Mouse (Mus musculus) induced T-regulatory cell, adult 2 months (primary cell): ENCODE data around the gene 4931428F04Rik.
A peak's percentile ranks its signal among the peaks of the same experiment; 100 is the strongest.
"Not testable (repeated sequence)": the region's sequence is repeated elsewhere in the genome, so short reads cannot be mapped to it uniquely, and the experiment has no call there.

Source experiments
- DNase-seq: peaks from one replicate; pipeline ENCODE4 v3.0.0-alpha.2; 2012; ENCODE audit warnings: low read depth

4931428F04Rik gene

GRCm38 (mm10) chr8:105307670-105308069 lies 18.0 kb upstream of the 4931428F04Rik start:
- DNase-seq = no peak

DNA sequence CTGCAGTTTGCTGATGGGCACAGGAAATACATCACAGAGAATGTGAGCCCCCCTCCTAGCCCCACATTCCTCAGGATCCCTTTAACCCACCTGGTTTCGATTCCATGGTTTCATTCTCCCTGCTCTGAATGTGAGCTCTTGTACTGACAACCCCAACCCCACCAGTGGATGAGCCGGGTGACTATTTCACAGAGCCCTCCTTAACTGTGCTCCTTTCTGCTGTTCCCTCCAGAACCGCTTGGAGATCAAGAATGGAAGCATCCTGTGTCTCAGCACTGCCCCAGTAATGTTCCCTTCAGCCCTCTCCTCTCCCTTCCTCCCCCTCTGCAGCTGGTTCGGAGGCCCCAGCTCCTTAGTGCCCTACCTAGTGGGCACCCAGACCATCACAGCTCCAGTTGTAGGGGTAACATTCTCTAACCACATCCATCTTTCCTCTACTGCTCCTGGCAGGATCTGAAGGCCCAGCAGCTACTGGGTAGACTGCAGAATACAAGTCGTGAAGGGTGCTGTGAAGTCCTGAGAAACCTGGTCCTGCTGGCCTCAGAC lies 16.6 kb upstream of the 4931428F04Rik start:
- no peak for DNase-seq

- DNase-seq = peak; percentile 68
Measured at GRCm38 (mm10) chr8:105305211-105306145, 15.8 kb upstream of the 4931428F04Rik start, which contains the start of gene Elmo3. TSS of gene Elmo3 (plus strand) at chr8:105305601.

- peak; percentile 42 for DNase-seq
Measured at GRCm38 (mm10) chr8:105304325-105305210, 14.9 kb upstream of the 4931428F04Rik start.

DNA sequence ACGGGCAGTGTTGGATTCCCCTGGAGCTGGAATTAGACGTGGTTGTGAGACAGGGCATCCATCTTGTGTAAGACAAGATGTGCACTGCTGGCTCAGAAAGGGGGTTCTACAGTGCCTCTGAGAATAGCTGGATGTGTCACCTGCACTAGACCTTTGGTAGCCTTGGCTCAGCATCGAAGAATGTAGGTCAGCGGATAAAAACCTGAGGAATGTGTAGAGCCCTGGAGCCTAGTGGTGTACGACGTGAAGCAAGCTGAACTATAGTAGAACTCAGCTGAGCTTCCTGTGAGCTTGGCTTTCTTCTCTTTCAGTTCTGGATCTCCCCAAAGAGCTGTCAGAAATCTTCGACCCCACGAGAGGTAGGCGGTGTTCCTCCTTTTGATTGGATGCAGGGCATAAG lies 14.2 kb upstream of the 4931428F04Rik start:
- no peak for DNase-seq

DNA sequence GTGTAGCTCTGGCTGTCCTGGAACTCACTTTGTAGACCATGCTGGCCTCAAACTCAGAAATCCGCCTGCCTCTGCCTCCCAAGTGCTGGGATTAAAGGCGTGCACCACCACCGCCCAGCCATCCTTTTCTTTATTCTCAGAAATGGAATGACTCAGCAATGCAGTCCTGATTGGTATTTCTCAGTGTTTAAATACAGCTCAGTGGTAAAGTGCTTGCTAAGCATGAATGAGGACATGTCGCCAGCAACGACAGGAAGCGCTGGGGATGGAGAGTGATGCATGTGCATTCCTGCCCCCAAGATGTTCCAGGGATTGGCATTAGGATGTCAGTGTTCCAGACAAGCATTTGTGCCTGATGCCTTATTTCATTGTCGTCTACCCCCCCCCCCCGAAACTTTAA lies 13.7 kb upstream of the 4931428F04Rik start:
- peak; percentile 30 for DNase-seq

GRCm38 (mm10) chr8:105299962-105300361 lies 10.3 kb upstream of the 4931428F04Rik start:
- DNase-seq = no peak

GRCm38 (mm10) chr8:105298351-105299252 lies 8.9 kb upstream of the 4931428F04Rik start:
- DNase-seq = peak; percentile 25

DNA sequence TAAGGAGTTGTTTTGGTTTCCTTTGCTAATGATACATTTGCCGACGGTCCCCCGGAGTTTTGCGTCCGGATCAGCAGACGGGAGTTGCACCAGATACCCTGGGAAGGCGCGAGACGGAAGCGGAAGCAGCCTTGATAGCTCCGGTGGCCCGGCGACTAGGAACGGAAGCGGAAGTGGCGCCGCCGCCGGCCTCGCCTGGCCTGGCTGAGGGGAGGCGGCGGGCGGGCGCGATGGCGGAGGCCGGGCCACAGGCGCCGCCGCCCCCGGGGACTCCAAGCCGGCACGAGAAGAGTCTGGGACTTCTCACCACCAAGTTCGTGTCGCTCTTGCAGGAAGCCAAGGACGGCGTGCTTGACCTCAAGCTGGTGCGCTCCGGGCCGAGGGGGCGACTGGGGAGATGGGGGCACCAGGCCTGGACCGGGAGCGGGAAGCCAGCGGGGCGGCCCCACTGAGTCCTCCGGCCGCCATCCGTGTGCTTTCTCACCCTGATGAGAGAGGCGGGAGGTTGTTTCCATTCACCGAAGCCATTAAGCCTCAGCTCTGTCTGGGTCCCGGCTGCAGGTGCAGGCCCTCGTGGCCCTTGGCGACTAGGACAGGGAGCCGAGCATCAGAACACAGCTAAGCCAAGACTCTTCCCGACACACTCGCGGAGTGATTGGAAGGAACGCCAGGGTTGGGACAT lies 8.0 kb upstream of the 4931428F04Rik start, which contains the start of gene E2f4:
Gene E2f4, plus strand, starts transcription at position 153 of the 682 bp plus-strand sequence.
- peak; percentile 94 for DNase-seq

- peak; percentile 23 for DNase-seq
Measured at GRCm38 (mm10) chr8:105295895-105296573, 6.4 kb upstream of the 4931428F04Rik start, which contains the start of gene Exoc3l. TSS of gene Exoc3l (minus strand) at chr8:105296101.

GRCm38 (mm10) chr8:105295256-105295655 lies 5.6 kb upstream of the 4931428F04Rik start:
- DNase-seq = no peak

- no peak for DNase-seq
Measured at GRCm38 (mm10) chr8:105294776-105295175, 5.1 kb upstream of the 4931428F04Rik start.

GRCm38 (mm10) chr8:105293405-105293804 lies 3.7 kb upstream of the 4931428F04Rik start:
- DNase-seq = no peak

GRCm38 (mm10) chr8:105292471-105292870 lies 2.8 kb upstream of the 4931428F04Rik start:
- no peak for DNase-seq

DNA sequence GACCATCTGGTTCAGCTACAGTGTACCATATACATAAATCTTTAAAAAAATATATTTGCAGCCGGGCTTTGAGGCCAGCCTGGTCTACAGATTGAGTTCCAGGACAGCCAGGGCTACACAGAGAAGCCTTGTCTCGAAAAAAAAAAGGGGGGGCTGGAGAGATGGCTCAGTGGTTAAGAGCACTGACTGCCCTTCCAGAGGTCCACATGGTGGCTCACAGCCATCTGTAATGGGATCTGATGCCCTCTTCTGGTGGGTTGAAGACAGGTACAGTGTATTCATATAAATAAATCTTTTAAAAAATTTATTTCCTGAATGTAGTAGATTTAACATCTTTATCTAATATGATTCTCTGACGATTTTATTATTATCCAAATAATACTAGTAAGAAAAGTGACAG lies 2.1 kb upstream of the 4931428F04Rik start:
- DNase-seq = peak; percentile 29

DNA sequence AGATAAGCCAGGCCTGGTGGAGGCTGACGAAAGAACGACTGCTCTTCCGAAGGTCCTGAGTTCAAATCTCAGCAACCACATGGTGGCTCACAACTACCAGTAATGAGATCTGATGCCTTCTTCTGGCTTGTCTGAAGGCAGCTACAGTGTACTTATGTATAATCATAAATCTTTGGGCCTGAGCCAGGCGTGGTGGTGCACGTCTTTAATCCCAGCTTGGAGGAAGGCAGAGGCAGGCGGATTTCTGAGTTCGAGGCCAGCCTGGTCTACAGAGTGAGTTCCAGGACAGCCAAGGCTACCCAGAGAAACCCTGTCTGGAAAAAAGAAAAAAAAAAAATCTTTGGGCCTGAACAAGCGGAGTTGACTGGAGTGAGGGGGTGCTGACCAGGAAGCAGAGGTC lies 1.7 kb upstream of the 4931428F04Rik start:
- DNase-seq = not testable (repeated sequence)

DNA sequence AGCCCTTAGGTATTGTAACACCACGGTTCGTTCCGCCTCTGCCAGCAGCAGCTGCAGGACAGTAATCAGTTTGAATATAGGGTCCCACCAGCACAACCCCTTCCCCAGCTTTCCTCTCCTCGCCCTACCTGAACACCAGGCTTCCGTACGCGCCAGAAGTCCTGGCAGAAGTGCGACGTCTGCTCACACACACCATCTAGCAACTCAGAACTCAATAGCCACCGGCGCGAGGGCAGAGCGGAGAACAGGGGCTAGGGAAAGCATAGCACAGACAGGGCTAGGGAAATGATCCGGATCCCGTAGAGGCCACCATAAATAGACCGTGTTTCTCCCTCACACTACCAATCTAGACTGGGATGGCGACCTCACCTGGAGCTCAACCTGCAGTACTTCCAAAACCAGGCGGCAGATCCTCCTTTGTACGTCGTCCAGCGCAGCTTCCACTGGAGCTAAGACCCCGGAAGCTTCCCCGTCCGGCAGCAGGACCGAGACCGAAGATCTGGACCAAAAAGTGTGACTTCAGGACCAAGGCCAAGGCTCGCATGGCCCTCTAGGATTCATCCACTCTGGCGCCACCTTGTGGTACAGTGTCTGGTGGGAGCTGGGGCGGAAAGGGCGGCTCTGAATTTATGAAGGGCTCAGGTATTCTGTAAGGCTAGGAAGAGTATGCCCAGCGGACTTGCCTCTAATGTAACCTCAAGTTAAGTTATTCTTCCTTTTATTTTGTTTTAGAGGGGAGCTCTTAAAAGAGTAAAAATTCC lies 1.1 kb upstream of the 4931428F04Rik start:
- peak; percentile 96 for DNase-seq

GRCm38 (mm10) chr8:105288958-105289732 lies 519 bp downstream of the 4931428F04Rik start:
- DNase-seq = peak; percentile 98
